Mouse (Mus musculus) small intestine, adult 10 weeks (tissue): ENCODE results near the gene Gle1. TPM values are rescaled to one million over a fixed set of nuclear protein-coding genes. Genes with fewer than 3 reads are reported as not detected.

Experiments used
- polyA plus RNA-seq: library from polyadenylated mRNA; stranded (reverse); fragments of 350-450 nt; fragmentation: Illumina TruSeq; extraction: RNeasy Lipid Tissue Mini Kit (QIAGEN cat#74804); gene quantifications from one replicate; pipeline ENCODE4 v1.2.3, GENCODE M21; 2014; ENCODE audit warnings: low replicate concordance

The Gle1 gene
- 5.7 TPM for polyA plus RNA-seq

GRCm38 (mm10) chr2:29934906-29935599, at the start of gene Gle1:
Gene Gle1, plus strand, starts transcription at chr2:29935426.

GRCm38 (mm10) chr2:29889066-29889944, 45.9 kb upstream of the Gle1 start, which contains the start of gene Odf2:
Gene Odf2, plus strand, starts transcription at chr2:29889221.

GRCm38 (mm10) chr2:29965250-29965843, 30.1 kb downstream of the Gle1 start, which contains the start of gene Sptan1:
Gene Sptan1, plus strand, starts transcription at chr2:29965560.

Other genes starting within 250 kb of the Gle1 start
- gene Gm13420, start 183.7 kb upstream of the Gle1 start, polyA plus RNA-seq: not detected
- gene Gm13547, start 176.1 kb upstream of the Gle1 start, polyA plus RNA-seq: not detected
- 7.5 TPM for gene Coq4, start 147.9 kb upstream of the Gle1 start, polyA plus RNA-seq
- 7.9 TPM for gene Trub2, start 146.9 kb upstream of the Gle1 start, polyA plus RNA-seq
- gene Slc27a4, start 132.8 kb upstream of the Gle1 start, polyA plus RNA-seq: 13.1 TPM
- 2.3 TPM for gene Urm1, start 115.4 kb upstream of the Gle1 start, polyA plus RNA-seq
- 0.19 TPM for gene Cercam, start 66.3 kb upstream of the Gle1 start, polyA plus RNA-seq
- gene Odf2, start 46.2 kb upstream of the Gle1 start, polyA plus RNA-seq: 2.7 TPM
- gene Sptan1, start 30.1 kb downstream of the Gle1 start, polyA plus RNA-seq: 28.2 TPM
- gene Wdr34, start 113.5 kb downstream of the Gle1 start, polyA plus RNA-seq: not detected
- gene Set, start 122.0 kb downstream of the Gle1 start, polyA plus RNA-seq: 219 TPM
- gene Pkn3, start 142.3 kb downstream of the Gle1 start, polyA plus RNA-seq: not detected
- 3.9 TPM for gene Zdhhc12, start 158.2 kb downstream of the Gle1 start, polyA plus RNA-seq
- 2.1 TPM for gene Zer1, start 189.2 kb downstream of the Gle1 start, polyA plus RNA-seq
- gene Tbc1d13, start 198.3 kb downstream of the Gle1 start, polyA plus RNA-seq: 10.1 TPM
- gene Endog, start 236.1 kb downstream of the Gle1 start, polyA plus RNA-seq: not detected
- gene Spout1, start 243.0 kb downstream of the Gle1 start, polyA plus RNA-seq: 0.30 TPM